Mouse (Mus musculus): ENCODE results near the gene Qrich1. TPM values are rescaled to one million over a fixed set of nuclear protein-coding genes. Genes with fewer than 3 reads are reported as not detected.

Qrich1 gene
- polyA plus RNA-seq, 1 experiment from 2014 or later: 137 TPM

- Histone ChIP-seq H3K4me1 (no peaks in the 10 kb centered on the region), H3K9ac (no peak overlapping the region), H3K36me3 (peaks cover 85% of the 10 kb centered on the region), H3K27me3 (no peaks in the 10 kb centered on the region), H3K4me2 (replicated peaks) (no peak overlapping the region), H3K27ac (no peak overlapping the region), H3K4me3 (no peak overlapping the region), H3K9me3 (no peaks in the 10 kb centered on the region)
- no peak for ATAC-seq (ENCODE audit: low FRiP score, low read depth)
- 98% methylated on average over 1 of the region's 1 CpGs for whole genome bisulfite sequencing
These were observed 14.9 kb downstream of the Qrich1 start for GRCm38 (mm10) chr9:108531496-108531895.

- Histone ChIP-seq H3K36me3 (peaks cover 93% of the 10 kb centered on the region), H3K9me3 (no peaks in the 10 kb centered on the region), H3K27me3 (no peaks in the 10 kb centered on the region), H3K4me2 (replicated peaks) (no peak overlapping the region), H3K9ac (no peak overlapping the region), H3K4me1 (no peaks in the 10 kb centered on the region), H3K27ac (no peak overlapping the region), H3K4me3 (no peak overlapping the region)
- no peak for ATAC-seq (ENCODE audit: low FRiP score, low read depth)
These were observed 24.2 kb downstream of the Qrich1 start for GRCm38 (mm10) chr9:108540846-108541245.

GRCm38 (mm10) chr9:108545986-108546385, 29.4 kb downstream of the Qrich1 start:
- Histone ChIP-seq H3K36me3 (peaks cover 93% of the 10 kb centered on the region), H3K4me3 (no peak overlapping the region), H3K4me1 (no peaks in the 10 kb centered on the region), H3K27ac (no peak overlapping the region), H3K4me2 (replicated peaks) (no peak overlapping the region), H3K9ac (no peak overlapping the region), H3K27me3 (no peaks in the 10 kb centered on the region), H3K9me3 (no peaks in the 10 kb centered on the region)
- no peak for ATAC-seq (ENCODE audit: low FRiP score, low read depth)
- WGBS: 96% methylated on average over 3 of the region's 3 CpGs

- Histone ChIP-seq H3K9me3 (no peaks in the 10 kb centered on the region), H3K36me3 (peaks cover 88% of the 10 kb centered on the region), H3K4me3 (no peak overlapping the region), H3K9ac (no peak overlapping the region), H3K27me3 (no peaks in the 10 kb centered on the region), H3K4me1 (no peaks in the 10 kb centered on the region), H3K27ac (no peak overlapping the region), H3K4me2 (replicated peaks) (no peak overlapping the region)
- 95% methylated on average over 1 of the region's 1 CpGs for WGBS
- no peak for ATAC-seq (ENCODE audit: low FRiP score, low read depth)
These were observed 30.3 kb downstream of the Qrich1 start for GRCm38 (mm10) chr9:108546875-108547274.

- Histone ChIP-seq H3K4me2 (replicated peaks) (no peak overlapping the region), H3K4me1 (peaks cover 13% of the 10 kb centered on the region), H3K9ac (no peak overlapping the region), H3K4me3 (no peak overlapping the region), H3K27ac (no peak overlapping the region; the same call in 1 of the 2 replicates), H3K36me3 (peaks cover 79% of the 10 kb centered on the region), H3K9me3 (no peaks in the 10 kb centered on the region), H3K27me3 (no peaks in the 10 kb centered on the region)
- WGBS: 85% methylated on average over 4 of the region's 4 CpGs
- no peak for ATAC-seq (ENCODE audit: low FRiP score, low read depth)
These were observed 42.6 kb downstream of the Qrich1 start for GRCm38 (mm10) chr9:108559169-108559568.

GRCm38 (mm10) chr9:108560227-108560841, 43.7 kb downstream of the Qrich1 start, which contains the start of gene Impdh2:
Gene Impdh2 (plus strand): TSS chr9:108560286.
- under 1% methylated on average over 53 of the region's 53 CpGs for WGBS
- Histone ChIP-seq H3K27ac (peak within 1 kb of the TSS; percentile 49; the same call in 1 of the 2 replicates), H3K4me1 (peaks cover 13% of the 10 kb centered on the region), H3K27me3 (no peaks in the 10 kb centered on the region), H3K9me3 (no peaks in the 10 kb centered on the region), H3K4me3 (peak within 1 kb of the TSS; percentile 60), H3K4me2 (replicated peaks) (peak within 1 kb of the TSS; percentile 85), H3K36me3 (peaks cover 80% of the 10 kb centered on the region), H3K9ac (peak within 1 kb of the TSS; percentile 83)
- ATAC-seq (ENCODE audit: low FRiP score, low read depth): peak; percentile 98

- H3K27me3 ChIP-seq: no peaks in the 10 kb centered on the region
- peaks cover 32% of the 10 kb centered on the region for H3K4me1 ChIP-seq
- peaks cover 56% of the 10 kb centered on the region for H3K36me3 ChIP-seq
- H3K4me2 ChIP-seq (replicated peaks): no peak overlapping the region
- no peak for ATAC-seq (ENCODE audit: low FRiP score, low read depth)
- no peak overlapping the region for H3K9ac ChIP-seq
- H3K9me3 ChIP-seq: no peaks in the 10 kb centered on the region
- WGBS: 88% methylated on average over 8 of the region's 8 CpGs
- H3K4me3 ChIP-seq: no peak overlapping the region
- H3K27ac ChIP-seq: no peak overlapping the region
These were observed 47.1 kb downstream of the Qrich1 start for GRCm38 (mm10) chr9:108563671-108564070.

GRCm38 (mm10) chr9:108564131-108564530, 47.5 kb downstream of the Qrich1 start:
- Histone ChIP-seq H3K36me3 (peaks cover 51% of the 10 kb centered on the region), H3K27me3 (no peaks in the 10 kb centered on the region), H3K9me3 (no peaks in the 10 kb centered on the region), H3K4me2 (replicated peaks) (no peak overlapping the region), H3K9ac (no peak overlapping the region), H3K27ac (no peak overlapping the region), H3K4me1 (peaks cover 37% of the 10 kb centered on the region), H3K4me3 (no peak overlapping the region)
- WGBS: 90% methylated on average over 7 of the region's 7 CpGs
- no peak for ATAC-seq (ENCODE audit: low FRiP score, low read depth)

GRCm38 (mm10) chr9:108565881-108566814, 49.5 kb downstream of the Qrich1 start:
- peaks cover 51% of the 10 kb centered on the region for H3K36me3 ChIP-seq
- peak overlapping the region; percentile 71 for H3K4me3 ChIP-seq
- H3K27ac ChIP-seq: peak overlapping the region; percentile 85
- no peak for ATAC-seq (ENCODE audit: low FRiP score, low read depth)
- H3K4me1 ChIP-seq: peaks cover 45% of the 10 kb centered on the region
- H3K27me3 ChIP-seq: no peaks in the 10 kb centered on the region
- H3K9ac ChIP-seq: peak overlapping the region; percentile 85
- peak overlapping the region; percentile 99 for H3K4me2 ChIP-seq (replicated peaks)
- WGBS: 11% methylated on average over 35 of the region's 35 CpGs
- no peaks in the 10 kb centered on the region for H3K9me3 ChIP-seq

GRCm38 (mm10) chr9:108566815-108567776, 50.5 kb downstream of the Qrich1 start, which contains the start of gene Ndufaf3:
Gene Ndufaf3 (minus strand): TSS chr9:108567434.
- under 1% methylated on average over 73 of the region's 73 CpGs for WGBS
- H3K27me3 ChIP-seq: no peaks in the 10 kb centered on the region
- peak within 1 kb of the TSS; percentile 85 for H3K9ac ChIP-seq
- peak within 1 kb of the TSS; percentile 85 for H3K27ac ChIP-seq
- H3K4me3 ChIP-seq: peak within 1 kb of the TSS; percentile 71
- peak; percentile 87 for ATAC-seq (ENCODE audit: low FRiP score, low read depth)
- H3K9me3 ChIP-seq: no peaks in the 10 kb centered on the region
- H3K4me2 ChIP-seq (replicated peaks): peak within 1 kb of the TSS; percentile 99
- H3K36me3 ChIP-seq: peaks cover 52% of the 10 kb centered on the region
- peaks cover 37% of the 10 kb centered on the region for H3K4me1 ChIP-seq

GRCm38 (mm10) chr9:108567931-108568419, 51.4 kb downstream of the Qrich1 start:
- ATAC-seq (ENCODE audit: low FRiP score, low read depth): no peak
- Histone ChIP-seq H3K9me3 (no peaks in the 10 kb centered on the region), H3K9ac (peak overlapping the region; percentile 85), H3K4me2 (replicated peaks) (peak overlapping the region; percentile 99), H3K27ac (peak overlapping the region; percentile 85), H3K36me3 (peaks cover 54% of the 10 kb centered on the region), H3K4me3 (peak overlapping the region; percentile 71), H3K4me1 (peaks cover 37% of the 10 kb centered on the region), H3K27me3 (no peaks in the 10 kb centered on the region)
- WGBS: 12% methylated on average over 18 of the region's 18 CpGs
